Mouse (Mus musculus) ovary, adult 10 weeks (tissue): ENCODE data around the gene D17H6S53E. TPM values are rescaled to one million over a fixed set of nuclear protein-coding genes. Genes with fewer than 3 reads are reported as not detected.

Experiments used
- polyA plus RNA-seq: library from polyadenylated mRNA; stranded (reverse); fragments of 350-450 nt; fragmentation: Illumina TruSeq; extraction: RNeasy Lipid Tissue Mini Kit (QIAGEN cat#74804); gene quantifications from one replicate; pipeline ENCODE4 v1.2.3, GENCODE M21; 2014

The D17H6S53E gene
- 0.83 TPM for polyA plus RNA-seq

GRCm38 (mm10) chr17:35126206-35126611, at the start of gene D17H6S53E:
D17H6S53E (plus strand) TSS chr17:35126373.

GRCm38 (mm10) chr17:35076507-35077176, 49.5 kb upstream of the D17H6S53E start, which contains the start of gene Ly6g6e:
Ly6g6e (plus strand) TSS chr17:35076902.

DNA sequence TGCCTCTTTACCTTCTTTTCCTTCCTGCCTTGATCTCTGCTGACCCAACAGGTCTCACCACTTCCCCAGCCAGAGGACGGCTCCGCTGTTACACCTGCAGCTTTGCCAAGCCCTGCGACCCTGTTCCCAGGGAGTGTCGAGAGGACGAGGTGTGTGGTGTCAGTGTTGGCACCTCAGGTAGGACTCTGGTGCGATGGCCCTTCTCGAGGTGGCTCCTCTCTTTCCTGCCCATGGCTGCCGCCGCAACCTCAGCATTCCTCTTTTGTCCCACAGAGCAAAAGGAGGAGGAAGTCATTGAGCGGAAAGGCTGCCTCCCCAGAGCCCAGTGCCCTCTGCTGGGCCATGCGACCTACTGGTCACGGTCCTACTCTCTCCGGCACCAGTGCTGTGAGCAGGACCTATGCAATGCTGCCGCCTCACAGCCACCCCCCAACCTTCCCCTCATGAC, 48.4 kb upstream of the D17H6S53E start, which contains the start of gene Ly6g6d:
TSS of gene Ly6g6d (minus strand) at position 280 of the 448 bp plus-strand sequence.

GRCm38 (mm10) chr17:35085208-35085865, 40.8 kb upstream of the D17H6S53E start, which contains the start of gene Ly6g6f:
Ly6g6f (minus strand) TSS chr17:35085610.

DNA sequence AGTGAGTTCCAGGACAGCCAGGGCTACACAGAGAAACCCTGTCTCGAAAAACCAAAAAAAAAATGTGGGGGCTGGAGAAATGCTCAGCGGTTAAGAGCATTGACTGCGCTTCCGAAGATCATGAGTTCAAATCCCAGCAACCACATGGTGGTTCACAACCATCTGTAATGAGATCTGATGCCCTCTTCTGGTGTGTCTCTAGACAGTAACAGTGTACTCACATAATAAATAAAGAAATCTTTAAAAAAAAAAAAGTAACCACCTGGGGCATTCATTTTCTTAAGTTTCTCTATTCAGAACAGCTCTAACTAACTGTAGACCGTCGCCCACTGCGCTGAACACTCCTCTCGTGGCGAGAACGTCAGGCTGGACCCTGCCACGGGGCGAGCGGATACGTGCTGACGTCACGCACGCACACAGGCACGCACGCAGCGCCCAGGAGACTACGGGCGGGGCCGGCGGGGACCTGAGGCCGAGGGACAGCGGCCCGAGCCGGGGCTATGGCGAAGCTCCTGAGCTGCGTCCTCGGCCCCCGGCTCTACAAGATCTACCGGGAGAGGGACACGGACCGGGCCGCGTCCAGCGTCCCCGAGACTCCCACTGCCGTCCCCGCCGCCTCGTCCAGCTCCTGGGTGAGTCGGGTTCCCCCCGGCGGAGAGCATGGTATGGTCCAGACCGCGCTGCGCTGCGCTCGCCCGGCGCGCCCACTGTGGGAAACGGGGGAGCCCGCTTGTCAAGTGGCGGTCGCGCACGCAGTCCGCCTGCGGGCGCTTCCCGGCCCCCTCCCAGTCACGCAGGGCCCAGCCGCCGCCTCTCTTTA, 37.1 kb upstream of the D17H6S53E start, which contains the start of gene Abhd16a:
TSS of gene Abhd16a (plus strand) at position 439 of the 820 bp plus-strand sequence.

GRCm38 (mm10) chr17:35108097-35108496, 18.1 kb upstream of the D17H6S53E start, which contains the start of gene Ly6g5c:
Ly6g5c (plus strand) TSS chr17:35108279.

DNA sequence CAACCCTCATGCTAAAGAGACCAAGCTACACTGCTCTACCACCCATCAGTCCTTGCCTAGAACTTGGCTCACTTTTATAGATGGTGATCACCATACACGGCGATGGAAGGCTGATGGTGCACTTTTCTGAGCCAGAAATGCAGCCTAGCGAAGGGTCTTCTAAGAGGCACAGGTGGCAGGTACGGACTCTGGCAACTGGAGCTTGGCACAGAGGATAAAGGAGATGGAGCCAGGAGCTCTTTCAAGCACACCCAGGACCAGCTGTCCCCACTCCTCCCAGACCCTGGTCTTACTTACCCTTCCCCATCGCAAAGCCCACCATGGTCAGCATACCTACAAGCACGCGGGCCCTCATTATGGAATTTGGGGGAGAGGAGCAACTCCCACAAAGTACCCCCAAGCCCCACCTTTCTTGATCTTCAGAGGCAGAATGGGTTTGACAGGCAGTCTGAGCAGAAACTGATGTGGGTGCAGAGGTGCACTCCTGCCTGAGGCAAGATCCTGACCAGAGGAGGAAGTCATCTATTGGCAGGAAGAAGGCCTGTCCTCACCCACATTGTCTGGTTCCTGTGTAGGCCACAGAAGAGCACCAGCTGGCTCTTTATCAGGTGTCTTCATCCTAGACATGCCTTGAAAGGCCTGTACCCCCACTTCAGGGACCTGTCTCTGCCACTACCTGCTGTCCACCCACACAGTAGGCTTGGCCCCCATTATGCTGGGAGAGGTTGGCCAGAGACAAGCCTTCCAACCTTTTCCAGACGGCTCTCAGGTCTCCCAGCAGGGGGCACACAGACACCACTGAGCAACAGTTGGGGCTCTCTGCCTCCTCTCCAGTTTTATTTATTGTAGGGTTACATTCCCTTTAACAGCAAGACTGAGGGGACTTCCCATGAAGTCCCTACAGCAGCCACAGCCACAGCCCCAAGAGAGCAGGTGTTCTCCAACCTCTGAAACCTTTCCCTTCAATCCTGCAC, 10.8 kb upstream of the D17H6S53E start, which contains the start of gene Ly6g5b:
TSS of gene Ly6g5b (minus strand) at position 383 of the 974 bp plus-strand sequence.

DNA sequence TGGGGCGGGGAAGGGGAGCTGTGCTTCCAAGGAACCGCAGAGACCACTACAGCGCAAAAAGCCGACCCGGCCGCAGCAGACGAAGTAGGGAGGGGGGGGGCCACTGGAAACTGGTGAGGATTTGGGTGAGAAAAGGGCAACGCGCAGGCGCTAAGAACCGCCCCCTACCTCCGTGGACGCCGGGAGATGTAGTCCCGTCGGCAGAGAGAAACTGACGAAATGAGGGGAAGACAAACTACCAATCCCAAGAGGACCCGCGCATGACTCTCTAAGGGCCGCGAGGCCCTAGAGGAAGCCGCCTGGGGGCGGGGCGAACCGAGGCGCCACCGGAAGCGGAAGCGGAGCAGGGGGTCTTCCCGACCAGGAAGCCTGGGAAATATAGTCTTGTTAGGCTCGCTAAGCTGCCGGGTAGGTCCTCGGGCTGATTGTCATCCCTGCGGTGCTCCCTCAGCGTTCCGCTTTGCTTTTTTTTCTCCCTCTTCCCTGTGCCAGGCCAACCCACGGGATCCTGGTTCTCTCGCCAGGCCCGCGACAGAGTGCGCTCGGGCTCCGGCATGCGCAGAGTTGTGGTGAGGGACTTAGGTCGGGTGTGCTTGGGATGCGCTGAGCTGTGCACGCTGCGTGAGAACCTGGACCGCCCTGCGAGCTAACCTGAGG, 4.9 kb upstream of the D17H6S53E start, which contains the start of gene Gpank1:
TSS of gene Gpank1 (plus strand) at position 313 of the 657 bp plus-strand sequence.

GRCm38 (mm10) chr17:35121871-35122303, 4.3 kb upstream of the D17H6S53E start, which contains the start of gene Csnk2b:
Csnk2b (minus strand) TSS chr17:35122053.

GRCm38 (mm10) chr17:35131500-35132173, 5.5 kb downstream of the D17H6S53E start, which contains the start of gene Apom:
Apom (minus strand) TSS chr17:35132050.

DNA sequence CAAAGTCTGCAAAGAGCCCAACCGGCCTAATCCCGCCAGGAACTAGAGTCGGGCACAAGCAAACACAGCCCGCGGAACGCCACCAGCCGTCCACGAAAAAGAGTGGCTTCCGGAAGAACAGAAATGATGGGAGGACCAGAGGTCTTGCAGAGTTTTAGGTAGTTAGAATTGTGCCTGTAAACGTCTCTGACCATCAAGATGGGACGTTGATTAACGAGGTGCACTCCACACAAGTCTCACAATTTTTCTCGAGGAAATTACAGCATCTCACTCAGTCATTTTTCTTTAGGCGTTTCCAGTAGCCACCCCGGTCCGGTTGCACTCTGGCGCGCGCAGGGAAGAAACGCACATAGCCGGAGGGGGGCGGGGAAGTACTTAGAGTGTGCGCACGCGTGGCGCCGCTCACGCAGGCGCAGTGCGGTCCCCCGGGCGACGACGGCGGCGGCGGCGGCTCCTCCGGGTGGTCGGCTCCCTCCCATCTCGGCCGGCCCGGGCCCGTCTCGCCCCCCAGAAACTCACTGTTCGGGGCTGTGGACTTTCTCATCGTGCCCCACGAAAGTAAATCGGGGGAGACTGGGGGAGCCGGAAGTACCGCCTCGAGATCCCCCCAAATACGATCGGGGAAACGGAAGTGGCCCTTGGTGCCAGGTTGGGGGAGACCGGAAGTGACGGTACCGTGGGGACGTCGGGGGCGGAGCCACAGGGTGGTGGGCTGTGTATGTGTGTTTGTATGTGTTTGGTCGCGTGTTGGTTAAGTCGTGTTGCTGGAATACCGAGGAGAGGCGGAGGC, 8.8 kb downstream of the D17H6S53E start, which contains the start of gene Bag6:
TSS of gene Bag6 (plus strand) at position 378 of the 790 bp plus-strand sequence.

DNA sequence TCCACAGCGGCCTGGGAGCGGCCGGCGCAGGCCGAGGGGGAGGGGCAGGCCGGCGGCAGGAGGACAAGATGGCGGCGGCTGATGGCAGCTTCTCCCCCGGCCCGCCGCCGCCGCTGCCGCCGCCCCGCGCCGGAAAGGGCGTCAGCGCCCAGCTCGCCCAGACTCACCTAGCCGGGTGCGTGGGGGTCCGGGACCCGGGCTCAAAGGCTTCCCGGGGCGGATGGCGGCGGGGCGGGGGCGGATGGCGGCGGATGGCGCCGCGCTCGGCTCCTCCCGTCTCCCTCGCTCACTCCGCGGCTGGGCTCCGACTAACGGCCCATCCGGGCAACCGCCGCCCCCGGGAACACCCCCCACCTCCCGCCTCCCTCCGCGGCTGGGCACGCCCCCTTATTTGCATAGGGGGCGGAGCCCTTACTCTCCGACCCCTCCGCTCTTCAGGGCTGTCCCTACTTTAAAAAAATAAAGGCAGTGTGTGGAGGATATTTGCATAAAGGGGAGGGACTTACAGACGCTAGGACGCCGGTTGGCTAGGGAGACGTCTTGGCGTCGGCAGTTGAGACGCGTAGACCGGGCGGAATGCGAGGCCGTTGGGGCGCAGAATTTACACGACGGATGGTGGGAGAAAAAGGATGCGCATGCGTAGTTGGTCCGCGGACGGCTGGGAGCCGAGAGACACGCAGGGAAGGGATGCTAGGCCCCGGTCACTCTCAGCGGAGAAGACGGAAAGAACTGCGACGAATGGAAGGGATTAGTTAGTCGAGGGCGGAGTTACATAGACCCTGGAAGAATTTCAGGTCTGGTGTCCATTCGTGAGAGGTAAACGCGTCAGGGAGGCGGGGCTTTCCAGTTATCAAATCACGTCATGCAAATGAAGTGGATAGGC, 38.6 kb downstream of the D17H6S53E start, which contains the start of gene Prrc2a:
TSS of gene Prrc2a (minus strand) at position 330 of the 883 bp plus-strand sequence.

DNA sequence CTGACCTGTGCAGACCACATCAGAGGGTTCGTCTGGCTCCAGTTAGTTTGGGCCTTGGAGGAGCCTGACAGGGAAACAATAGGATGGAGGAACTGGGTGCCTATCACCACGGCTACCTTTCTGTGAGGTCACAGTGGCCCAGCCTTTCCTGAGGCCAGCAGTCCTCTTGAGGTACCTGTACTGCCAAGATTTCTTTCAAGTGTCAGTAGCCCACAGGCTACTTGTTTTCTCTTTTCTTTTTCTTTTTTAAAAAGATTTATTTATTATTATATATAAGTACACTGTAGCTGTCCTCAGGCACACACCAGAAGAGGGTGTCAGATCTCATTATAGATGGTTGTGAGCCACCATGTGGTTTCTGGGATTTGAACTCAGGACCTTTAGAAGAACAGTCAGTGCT, 49.8 kb downstream of the D17H6S53E start, which contains the start of gene Aif1:
TSS of gene Aif1 (minus strand) at position 101 of the 400 bp plus-strand sequence.

